Mouse (Mus musculus) liver, embryonic 11.5 days (tissue): ENCODE data around the gene Ankrd36. TPM values are rescaled to one million over a fixed set of nuclear protein-coding genes. Genes with fewer than 3 reads are reported as not detected.

Source experiments
- polyA plus RNA-seq: library from polyadenylated mRNA; unstranded; fragments of >200 nt; fragmentation: Nextera tagmentation; extraction: Ambion mirVana; gene quantifications from 2 replicates; pipeline ENCODE4 v1.2.1, GENCODE M21; 2014

Ankrd36 gene
- polyA plus RNA-seq, 1 experiment from 2014 or later = 0.82 TPM

Other genes with a start within 250 kb of the Ankrd36 start
- 9.0 and 9.1 TPM in 2 replicates for gene Znrf3, start 124.8 kb upstream of the Ankrd36 start, polyA plus RNA-seq
- gene Xbp1, start 49.0 kb upstream of the Ankrd36 start, polyA plus RNA-seq = 149 TPM in 2 replicates
- 22.3 and 24.6 TPM in 2 replicates for gene Ccdc117, start 27.5 kb upstream of the Ankrd36 start, polyA plus RNA-seq
- 203 and 204 TPM in 2 replicates for gene Mrps24, start 146.0 kb downstream of the Ankrd36 start, polyA plus RNA-seq
- gene Urgcp, start 192.7 kb downstream of the Ankrd36 start, polyA plus RNA-seq = 17.0 and 17.1 TPM in 2 replicates
- 104 and 110 TPM in 2 replicates for gene Dbnl, start 218.8 kb downstream of the Ankrd36 start, polyA plus RNA-seq
- gene Pgam2, start 234.0 kb downstream of the Ankrd36 start, polyA plus RNA-seq = 6.0 and 12.1 TPM in 2 replicates